Mouse (Mus musculus) liver, embryonic 15.5 days (tissue): ENCODE measurements around the gene Aqp7. TPM values are rescaled to one million over a fixed set of nuclear protein-coding genes. Genes with fewer than 3 reads are reported as not detected.

Experiments used
- ATAC-seq: fragments of 200-750 bp; cut with Nextera tagmentation; 2 replicates; pipeline ENCODE4 v1.8.0; 2017; ENCODE audit warnings: moderate number of reproducible peaks, mild to moderate bottlenecking, moderate library complexity; ENCODE audit not compliant: insufficient read depth
- H3K27ac ChIP-seq: fragments of 300-500 bp; sonication (generic); replicated peaks from 2 replicates; pipeline ENCODE4 v1.5.1; 2015; ENCODE audit warnings: mild to moderate bottlenecking, inconsistent platforms
- H3K27me3 ChIP-seq: fragments of 300-500 bp; sonication (generic); 2 replicates; pipeline ENCODE4 v1.6.1; 2015; ENCODE audit warnings: mild to moderate bottlenecking, inconsistent platforms
- H3K36me3 ChIP-seq: fragments of 300-500 bp; sonication (generic); replicated peaks from 2 replicates; pipeline ENCODE4 v1.6.1; 2015; ENCODE audit warnings: moderate library complexity, mild to moderate bottlenecking, inconsistent platforms
- H3K4me1 ChIP-seq: fragments of 300-500 bp; sonication (generic); replicated peaks from 2 replicates; pipeline ENCODE4 v1.6.1; 2015; ENCODE audit warnings: inconsistent platforms
- H3K4me2 ChIP-seq: fragments of 300-500 bp; sonication (generic); 2 replicates; pipeline ENCODE4 v1.6.1; 2015; ENCODE audit warnings: moderate library complexity, mild to moderate bottlenecking, inconsistent platforms
- H3K4me3 ChIP-seq: fragments of 300-500 bp; sonication (generic); replicated peaks from 2 replicates; pipeline ENCODE4 v1.5.1; 2015; ENCODE audit warnings: mild to moderate bottlenecking, inconsistent platforms
- H3K9ac ChIP-seq: fragments of 300-500 bp; sonication (generic); 2 replicates; pipeline ENCODE4 v1.6.1; 2015; ENCODE audit warnings: moderate library complexity, mild to moderate bottlenecking, inconsistent platforms
- H3K9me3 ChIP-seq: fragments of 300-500 bp; sonication (generic); replicated peaks from 2 replicates; pipeline ENCODE4 v1.6.1; 2016; ENCODE audit warnings: inconsistent platforms
- WGBS: fragments of 180-500 bp; shearing (Covaris S2); methylation state at CpG from one replicate; pipeline ENCODE4 v1.1.7; 2015; ENCODE audit warnings: mixed read lengths; ENCODE audit not compliant: insufficient replicate concordance; 5-methylcytosine and 5-hydroxymethylcytosine counted together
- polyA plus RNA-seq: library from polyadenylated mRNA; unstranded; fragments of >200 nt; fragmentation: Nextera tagmentation; extraction: Ambion mirVana; gene quantifications from 2 replicates; pipeline ENCODE4 v1.2.1, GENCODE M21; 2015

Gene Aqp7
- polyA plus RNA-seq = 0.79 and 1.2 TPM in 2 replicates

DNA sequence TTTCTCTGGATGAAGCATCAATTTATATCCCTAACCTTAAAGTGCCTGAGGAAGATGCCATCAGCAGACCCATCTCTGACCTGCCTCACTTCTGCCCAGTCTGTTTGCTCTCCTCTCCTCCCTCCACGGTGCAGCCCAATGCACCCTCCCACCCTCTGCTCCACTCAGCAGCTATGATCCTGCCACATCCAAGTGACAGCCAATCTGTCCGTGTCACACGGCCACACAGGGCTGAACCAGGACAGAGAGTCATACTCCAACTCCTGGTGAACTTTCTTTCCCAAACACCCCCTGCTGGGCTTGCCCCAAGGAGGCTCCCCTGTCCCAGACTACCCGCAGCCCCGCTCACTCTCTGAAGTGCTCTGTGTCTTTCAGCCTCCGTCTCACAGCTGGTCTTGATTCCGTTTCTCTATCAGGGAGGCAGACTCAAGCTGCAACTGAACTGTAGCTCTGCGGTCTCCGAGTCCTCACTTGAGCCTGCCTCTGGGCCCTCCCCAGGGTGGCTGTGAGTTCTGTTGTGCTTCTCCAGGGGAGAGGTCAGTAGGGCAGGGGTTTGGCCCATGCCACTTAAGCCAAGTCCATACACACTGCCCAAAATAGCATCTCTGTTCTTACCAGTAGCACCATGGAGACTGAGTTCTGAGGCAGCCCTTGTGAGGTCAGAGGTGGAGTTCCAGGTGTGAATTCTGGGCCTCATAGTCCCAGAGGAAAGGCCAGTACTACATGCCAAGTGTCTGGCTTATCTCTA is at the start of gene Aqp7:
Gene Aqp7, minus strand, starts transcription at position 616 of the 748 bp plus-strand sequence.
- no peaks in the 10 kb centered on the region for H3K27me3 ChIP-seq
- H3K27ac ChIP-seq = no peak within 1 kb of the TSS
- H3K36me3 ChIP-seq = no peaks in the 10 kb centered on the region
- WGBS = 56% methylated on average over 9 of the region's 9 CpGs
- H3K9me3 ChIP-seq = no peaks in the 10 kb centered on the region
- H3K4me2 ChIP-seq = no peak within 1 kb of the TSS
- no peak within 1 kb of the TSS for H3K4me3 ChIP-seq
- no peak within 1 kb of the TSS for H3K9ac ChIP-seq
- peaks cover 19% of the 10 kb centered on the region for H3K4me1 ChIP-seq
- ATAC-seq = no peak

GRCm38 (mm10) chr4:41097381-41097780 is 49.4 kb upstream of the Aqp7 start:
- Histone ChIP-seq H3K27me3 (peaks cover 55% of the 10 kb centered on the region), H3K9ac (peak overlapping the region; percentile 54), H3K27ac (peak overlapping the region; percentile 68; the same call in 1 of the 2 replicates), H3K36me3 (peaks cover 21% of the 10 kb centered on the region), H3K9me3 (no peaks in the 10 kb centered on the region), H3K4me3 (peak overlapping the region; percentile 61), H3K4me1 (peaks cover 55% of the 10 kb centered on the region), H3K4me2 (peak overlapping the region; percentile 84)
- 35% methylated on average over 13 of the region's 13 CpGs for WGBS
- no peak for ATAC-seq

GRCm38 (mm10) chr4:41096794-41097193 is 48.9 kb upstream of the Aqp7 start:
- peak; percentile 76 for ATAC-seq
- Histone ChIP-seq H3K9me3 (no peaks in the 10 kb centered on the region), H3K27me3 (peaks cover 49% of the 10 kb centered on the region), H3K4me2 (peak overlapping the region; percentile 84), H3K27ac (peak overlapping the region; percentile 68), H3K9ac (peak overlapping the region; percentile 54), H3K4me3 (peak overlapping the region; percentile 61), H3K4me1 (peaks cover 59% of the 10 kb centered on the region), H3K36me3 (peaks cover 21% of the 10 kb centered on the region)
- WGBS = 19% methylated on average over 5 of the region's 5 CpGs

GRCm38 (mm10) chr4:41096169-41096568 is 48.2 kb upstream of the Aqp7 start:
- Histone ChIP-seq H3K36me3 (peaks cover 21% of the 10 kb centered on the region), H3K27ac (peak overlapping the region; percentile 68; the same call in 1 of the 2 replicates), H3K4me3 (peak overlapping the region; percentile 61), H3K9ac (peak overlapping the region; percentile 54; the same call in 1 of the 2 replicates), H3K4me1 (peaks cover 62% of the 10 kb centered on the region), H3K27me3 (peaks cover 45% of the 10 kb centered on the region), H3K9me3 (no peaks in the 10 kb centered on the region), H3K4me2 (peak overlapping the region; percentile 84)
- peak; percentile 20 for ATAC-seq
- 53% methylated on average over 8 of the region's 8 CpGs for WGBS

DNA sequence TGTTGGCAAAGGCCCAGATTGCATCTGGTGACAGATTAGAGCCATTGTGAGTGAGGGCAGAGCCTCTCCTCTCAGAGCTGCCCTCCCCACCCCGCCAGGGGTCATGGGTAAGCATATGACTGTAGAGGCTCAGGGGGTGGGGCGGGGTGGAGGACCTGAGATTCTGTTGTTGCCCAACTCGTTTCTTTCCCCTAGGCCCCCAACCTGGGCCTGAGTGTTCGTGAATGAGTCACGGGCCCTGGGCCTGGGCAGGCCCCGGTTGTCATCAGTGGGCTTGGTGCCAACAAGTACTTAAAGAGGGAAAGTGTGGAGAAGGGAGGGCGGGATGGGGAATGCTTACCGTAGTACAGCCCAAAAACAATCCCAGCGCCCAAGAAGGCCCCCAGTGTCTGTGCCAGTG is 46.4 kb upstream of the Aqp7 start:
- ATAC-seq = no peak
- Histone ChIP-seq H3K4me2 (no peak overlapping the region), H3K9me3 (no peaks in the 10 kb centered on the region), H3K4me3 (no peak overlapping the region), H3K27ac (no peak overlapping the region), H3K27me3 (peaks cover 29% of the 10 kb centered on the region), H3K9ac (no peak overlapping the region), H3K36me3 (peaks cover 21% of the 10 kb centered on the region), H3K4me1 (peaks cover 79% of the 10 kb centered on the region)
- WGBS = 77% methylated on average over 9 of the region's 9 CpGs

GRCm38 (mm10) chr4:41092958-41093357 is 45.0 kb upstream of the Aqp7 start:
- 79% methylated on average over 1 of the region's 1 CpGs for WGBS
- no peaks in the 10 kb centered on the region for H3K9me3 ChIP-seq
- H3K4me1 ChIP-seq = peaks cover 84% of the 10 kb centered on the region
- no peak for ATAC-seq
- peaks cover 19% of the 10 kb centered on the region for H3K27me3 ChIP-seq
- H3K27ac ChIP-seq = no peak overlapping the region
- H3K4me2 ChIP-seq = no peak overlapping the region
- H3K36me3 ChIP-seq = peaks cover 21% of the 10 kb centered on the region
- H3K4me3 ChIP-seq = no peak overlapping the region
- H3K9ac ChIP-seq = no peak overlapping the region

DNA sequence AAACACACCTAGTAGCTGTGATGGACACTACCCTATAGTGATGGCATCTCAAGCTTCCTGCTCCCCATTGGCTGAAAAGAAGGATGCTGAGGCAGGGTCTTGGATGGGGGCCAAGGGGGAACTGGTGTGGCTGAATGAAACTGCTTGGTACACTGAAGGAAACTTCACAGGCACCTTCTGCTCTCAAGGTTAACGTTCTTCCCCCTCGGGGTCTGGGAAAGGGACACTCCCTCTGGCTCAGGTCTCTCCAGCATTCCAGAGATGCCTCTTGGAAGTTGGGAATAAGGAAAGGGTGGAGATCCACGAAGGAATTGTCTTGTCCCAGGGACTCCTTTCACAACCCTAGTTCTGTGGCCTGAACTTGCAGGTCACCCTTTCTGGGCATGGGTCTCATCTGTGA is 43.5 kb upstream of the Aqp7 start:
- no peak overlapping the region for H3K4me3 ChIP-seq
- no peak for ATAC-seq
- no peak overlapping the region for H3K4me2 ChIP-seq
- peaks cover 21% of the 10 kb centered on the region for H3K36me3 ChIP-seq
- H3K27me3 ChIP-seq = 0 out of 2 replicates have a peak, but pooled peaks cover 4% of the 10 kb centered on the region
- 47% methylated on average over 3 of the region's 3 CpGs for WGBS
- H3K4me1 ChIP-seq = peaks cover 84% of the 10 kb centered on the region
- no peak overlapping the region for H3K9ac ChIP-seq
- H3K9me3 ChIP-seq = no peaks in the 10 kb centered on the region
- H3K27ac ChIP-seq = no peak overlapping the region

DNA sequence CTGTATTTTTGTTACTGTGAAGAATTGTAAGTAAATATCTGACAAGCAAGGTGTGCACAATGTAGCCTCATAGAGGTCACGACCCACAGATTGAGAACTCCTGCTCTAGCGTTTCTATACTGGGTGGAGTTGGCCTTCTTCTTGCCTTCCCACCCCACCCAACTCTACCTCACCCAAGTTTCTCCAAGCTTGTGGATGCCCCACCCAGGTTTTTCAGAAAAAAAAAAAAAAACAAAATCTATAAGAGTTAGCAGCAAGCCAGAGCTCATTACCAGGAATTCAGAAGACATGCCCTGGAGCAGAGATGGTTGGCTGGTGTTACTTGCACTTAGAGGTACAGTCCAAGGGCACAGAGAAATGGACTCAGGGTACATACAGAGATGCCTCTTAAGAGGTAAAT is 41.8 kb upstream of the Aqp7 start:
- H3K4me2 ChIP-seq = peak overlapping the region; percentile 45
- H3K36me3 ChIP-seq = peaks cover 17% of the 10 kb centered on the region
- no peak for ATAC-seq
- H3K4me1 ChIP-seq = peaks cover 84% of the 10 kb centered on the region
- H3K27ac ChIP-seq = peak overlapping the region; percentile 96
- no peaks in the 10 kb centered on the region for H3K9me3 ChIP-seq
- H3K27me3 ChIP-seq = 0 out of 2 replicates have a peak, but pooled peaks cover 4% of the 10 kb centered on the region
- 27% methylated on average over 2 of the region's 2 CpGs for WGBS
- H3K4me3 ChIP-seq = 0 out of 2 replicates have a peak overlapping the region, but pooled peaks have one; percentile 1
- H3K9ac ChIP-seq = peak overlapping the region; percentile 43; the same call in 1 of the 2 replicates

DNA sequence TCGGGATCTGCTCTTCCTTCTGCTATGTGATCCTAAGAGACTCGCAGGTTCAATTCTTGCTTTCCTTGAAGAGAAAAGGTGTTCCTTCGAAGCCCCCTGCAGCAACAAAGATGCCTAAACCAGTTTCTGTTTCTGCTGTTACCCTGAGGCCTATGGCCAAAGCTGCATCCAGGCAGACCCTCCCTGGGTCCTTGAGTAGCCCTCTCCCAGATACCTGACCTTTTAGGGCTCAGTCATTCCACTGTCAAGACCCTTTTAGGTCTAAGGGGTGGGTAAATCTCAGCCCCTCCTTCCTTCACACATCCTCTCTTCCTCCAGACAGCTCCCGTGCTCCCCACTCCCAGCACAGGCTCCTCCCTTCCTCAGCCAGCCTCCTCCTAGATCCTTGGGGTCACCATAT is 41.2 kb upstream of the Aqp7 start:
- ATAC-seq = no peak
- H3K27ac ChIP-seq = peak overlapping the region; percentile 96
- H3K36me3 ChIP-seq = peaks cover 12% of the 10 kb centered on the region; the same call in 1 of the 2 replicates
- peak overlapping the region; percentile 45 for H3K4me2 ChIP-seq
- H3K27me3 ChIP-seq = 0 out of 2 replicates have a peak, but pooled peaks cover 4% of the 10 kb centered on the region
- peaks cover 81% of the 10 kb centered on the region for H3K4me1 ChIP-seq
- no peak overlapping the region for H3K9ac ChIP-seq
- H3K9me3 ChIP-seq = no peaks in the 10 kb centered on the region
- WGBS = 63% methylated on average over 4 of the region's 4 CpGs
- H3K4me3 ChIP-seq = no peak overlapping the region

- peak; percentile 96 for ATAC-seq
- Histone ChIP-seq H3K27ac (peak overlapping the region; percentile 96), H3K4me2 (peak overlapping the region; percentile 71), H3K9me3 (no peaks in the 10 kb centered on the region), H3K9ac (peak overlapping the region; percentile 39; the same call in 1 of the 2 replicates), H3K36me3 (no peaks in the 10 kb centered on the region), H3K27me3 (0 out of 2 replicates have a peak, but pooled peaks cover 4% of the 10 kb centered on the region), H3K4me1 (peaks cover 87% of the 10 kb centered on the region), H3K4me3 (peak overlapping the region; percentile 34)
- 23% methylated on average over 16 of the region's 16 CpGs for WGBS
Measured at GRCm38 (mm10) chr4:41087459-41088298, 39.7 kb upstream of the Aqp7 start.

GRCm38 (mm10) chr4:41086947-41087346 is 39.0 kb upstream of the Aqp7 start:
- no peaks in the 10 kb centered on the region for H3K36me3 ChIP-seq
- H3K9me3 ChIP-seq = no peaks in the 10 kb centered on the region
- H3K27ac ChIP-seq = peak overlapping the region; percentile 96
- ATAC-seq = peak; percentile 81
- peak overlapping the region; percentile 71 for H3K4me2 ChIP-seq
- H3K4me3 ChIP-seq = peak overlapping the region; percentile 34
- H3K9ac ChIP-seq = 0 out of 2 replicates have a peak overlapping the region, but pooled peaks have one; percentile 19
- peaks cover 90% of the 10 kb centered on the region for H3K4me1 ChIP-seq
- WGBS = 39% methylated on average over 9 of the region's 9 CpGs
- 0 out of 2 replicates have a peak, but pooled peaks cover 4% of the 10 kb centered on the region for H3K27me3 ChIP-seq
